Mouse (Mus musculus) midbrain, postnatal 0 days (tissue): ENCODE data around the gene Polr2e. TPM values are rescaled to one million over a fixed set of nuclear protein-coding genes. Genes with fewer than 3 reads are reported as not detected.
A peak's percentile ranks its signal among the peaks of the same experiment; 100 is the strongest.
"Not testable (repeated sequence)": the region's sequence is repeated elsewhere in the genome, so short reads cannot be mapped to it uniquely, and the experiment has no call there.

Experiments used
- ATAC-seq: fragments of 200-750 bp; cut with Nextera tagmentation; 2 replicates; pipeline ENCODE4 v1.8.0; 2017; ENCODE audit warnings: moderate number of reproducible peaks, mild to moderate bottlenecking, moderate TSS enrichment, moderate library complexity; ENCODE audit not compliant: low FRiP score
- DNase-seq: peaks from one replicate; pipeline ENCODE4 v3.0.0-alpha.2; 2015; ENCODE audit warnings: low spot score
- H3K27ac ChIP-seq: fragments of 300-500 bp; sonication (generic); 2 replicates; pipeline ENCODE4 v1.5.1; 2014; ENCODE audit warnings: low read depth, mild to moderate bottlenecking, low read length, mixed read lengths
- H3K27me3 ChIP-seq: fragments of 300-500 bp; sonication (generic); 2 replicates; pipeline ENCODE4 v1.6.1; 2014; ENCODE audit warnings: low read length, control low read depth, mixed read lengths; ENCODE audit not compliant: insufficient read depth
- H3K36me3 ChIP-seq: fragments of 300-500 bp; sonication (generic); 2 replicates; pipeline ENCODE4 v1.6.1; 2014; ENCODE audit warnings: low read length, control low read depth, mixed read lengths; ENCODE audit not compliant: insufficient read depth
- H3K4me1 ChIP-seq: fragments of 300-500 bp; sonication (generic); 2 replicates; pipeline ENCODE4 v1.6.1; 2014; ENCODE audit warnings: mild to moderate bottlenecking, control low read depth, antibody characterized with exemption, low read length, mixed read lengths; ENCODE audit not compliant: insufficient read depth
- H3K4me2 ChIP-seq: fragments of 300-500 bp; sonication (generic); 2 replicates; pipeline ENCODE4 v1.6.1; 2014; ENCODE audit warnings: low read depth, mild to moderate bottlenecking, low read length, mixed read lengths; ENCODE audit not compliant: poor library complexity, severe bottlenecking
- H3K4me3 ChIP-seq: fragments of 300-500 bp; sonication (generic); 2 replicates; pipeline ENCODE4 v1.5.1; 2014; ENCODE audit warnings: low read depth, mild to moderate bottlenecking, low read length, moderate library complexity
- H3K9ac ChIP-seq: fragments of 300-500 bp; sonication (generic); replicated peaks from 2 replicates; pipeline ENCODE4 v1.6.1; 2014; ENCODE audit warnings: mild to moderate bottlenecking, low read length, moderate library complexity, mixed read lengths; ENCODE audit not compliant: poor library complexity, severe bottlenecking
- H3K9me3 ChIP-seq: fragments of 300-500 bp; sonication (generic); 2 replicates; pipeline ENCODE4 v1.6.1; 2016; ENCODE audit warnings: low read length, control low read depth
- CTCF ChIP-seq: IDR thresholded peaks from 2 replicates; pipeline ENCODE4 v1.5.1; 2016; ENCODE audit warnings: antibody characterized with exemption, mild to moderate bottlenecking
- WGBS: fragments of 180-500 bp; shearing (Covaris S2); extraction: QIAGEN DNeasy Blood & Tissue Kit; methylation state at CpG from one replicate; pipeline ENCODE4 v1.1.7; 2014; 5-methylcytosine and 5-hydroxymethylcytosine counted together
- polyA plus RNA-seq: library from polyadenylated mRNA; unstranded; fragments of >200 nt; fragmentation: Nextera tagmentation; extraction: Ambion mirVana; gene quantifications from 2 replicates; pipeline ENCODE4 v1.2.1, GENCODE M21; 2015
- total RNA-seq: library from RNA; depleted of rRNA; stranded (reverse); fragments of >200 nt; gene quantifications from 2 replicates; pipeline ENCODE4 v1.2.3, GENCODE M21; 2014

The Polr2e gene
- total and polyA plus RNA-seq, 2 experiments from 2014 or later = 66.4 to 126 TPM

DNA sequence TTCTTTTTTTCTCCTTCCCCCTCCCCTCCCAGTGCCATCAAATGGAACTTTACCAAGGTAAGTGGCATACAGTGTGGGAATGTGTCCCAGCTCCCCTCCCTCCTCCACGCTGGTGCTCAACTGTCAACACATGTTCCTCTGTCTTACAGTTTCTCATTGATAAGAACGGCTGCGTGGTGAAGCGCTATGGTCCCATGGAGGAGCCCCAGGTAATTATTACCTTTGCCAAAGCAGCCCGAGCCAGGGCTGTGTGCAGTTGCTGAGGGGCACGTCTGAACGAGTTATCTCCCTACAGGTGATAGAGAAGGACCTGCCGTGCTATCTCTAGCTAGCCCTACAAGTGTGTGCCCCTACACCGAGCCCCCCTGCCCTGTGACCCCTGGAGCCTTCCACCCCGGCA is 16.3 kb upstream of the Polr2e start:
- no peaks in the 10 kb centered on the region for H3K27me3 ChIP-seq
- no peak overlapping the region for H3K27ac ChIP-seq
- H3K4me2 ChIP-seq = no peak overlapping the region
- 91% methylated on average over 9 of the region's 10 CpGs for WGBS
- H3K9ac ChIP-seq = no peak overlapping the region
- H3K9me3 ChIP-seq = no peaks in the 10 kb centered on the region
- H3K4me1 ChIP-seq = peaks cover 3% of the 10 kb centered on the region; the same call in 1 of the 2 replicates
- DNase-seq (no peak), ATAC-seq (no peak)
- peaks cover 43% of the 10 kb centered on the region for H3K36me3 ChIP-seq
- H3K4me3 ChIP-seq = no peak overlapping the region
- TF ChIP-seq CTCF = no peak

DNA sequence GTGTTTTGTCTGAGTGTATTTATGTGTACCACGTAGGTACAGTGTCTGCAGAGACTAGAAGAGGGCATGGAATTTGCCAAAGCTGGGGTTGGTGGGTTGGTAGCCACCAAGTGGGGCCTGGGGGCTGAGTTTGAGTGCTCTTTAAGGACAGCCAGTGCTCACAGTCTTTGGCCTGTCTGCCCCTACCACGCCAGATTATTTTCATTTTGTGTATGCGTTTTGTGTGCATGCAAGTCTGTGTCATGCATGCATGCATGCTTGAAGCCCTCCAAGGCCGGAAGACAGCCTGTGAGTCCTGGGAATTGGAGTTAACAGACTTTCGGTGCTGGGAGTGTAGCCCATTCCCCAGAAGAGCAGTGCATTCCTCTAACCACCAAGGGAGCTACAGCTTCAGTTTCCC is 15.8 kb upstream of the Polr2e start:
- Histone ChIP-seq H3K27me3 (no peaks in the 10 kb centered on the region), H3K4me3 (peak overlapping the region; percentile 77; the same call in 1 of the 2 replicates), H3K9me3 (no peaks in the 10 kb centered on the region), H3K9ac (peak overlapping the region; percentile 92; the same call in 1 of the 2 replicates), H3K27ac (no peak overlapping the region), H3K36me3 (peaks cover 41% of the 10 kb centered on the region), H3K4me1 (peaks cover 3% of the 10 kb centered on the region; the same call in 1 of the 2 replicates), H3K4me2 (peak overlapping the region; percentile 74)
- TF ChIP-seq CTCF = no peak
- no peak for DNase-seq
- WGBS = 81% methylated on average over 5 of the region's 5 CpGs
- no peak for ATAC-seq

DNA sequence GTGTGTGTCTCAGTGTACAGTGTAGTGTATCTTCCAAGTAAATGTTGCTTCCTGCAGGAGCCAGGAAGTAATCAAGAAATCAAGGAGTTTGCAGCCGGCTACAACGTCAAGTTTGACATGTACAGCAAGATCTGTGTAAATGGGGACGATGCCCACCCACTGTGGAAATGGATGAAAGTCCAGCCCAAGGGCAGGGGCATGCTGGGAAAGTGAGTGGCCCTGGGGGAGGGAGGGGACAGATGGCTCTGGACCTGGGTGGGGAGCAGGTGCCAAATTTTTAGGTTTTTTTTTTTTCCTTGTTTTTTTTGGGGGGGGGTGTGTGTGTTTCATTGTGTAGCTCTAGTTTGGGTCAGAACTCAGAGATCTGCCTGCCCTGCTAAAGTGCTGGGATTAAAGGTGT is 15.3 kb upstream of the Polr2e start:
- DNase-seq, H3K27ac ChIP-seq, ATAC-seq, H3K9me3 ChIP-seq, H3K4me1 ChIP-seq, H3K27me3 ChIP-seq: not testable (repeated sequence)
- H3K4me2 ChIP-seq = peak overlapping the region; percentile 74
- 0% methylated on average over 3 of the region's 3 CpGs for WGBS
- H3K4me3 ChIP-seq = peak overlapping the region; percentile 77
- H3K9ac ChIP-seq = peak overlapping the region; percentile 92
- peaks cover 36% of the 10 kb centered on the region for H3K36me3 ChIP-seq

DNA sequence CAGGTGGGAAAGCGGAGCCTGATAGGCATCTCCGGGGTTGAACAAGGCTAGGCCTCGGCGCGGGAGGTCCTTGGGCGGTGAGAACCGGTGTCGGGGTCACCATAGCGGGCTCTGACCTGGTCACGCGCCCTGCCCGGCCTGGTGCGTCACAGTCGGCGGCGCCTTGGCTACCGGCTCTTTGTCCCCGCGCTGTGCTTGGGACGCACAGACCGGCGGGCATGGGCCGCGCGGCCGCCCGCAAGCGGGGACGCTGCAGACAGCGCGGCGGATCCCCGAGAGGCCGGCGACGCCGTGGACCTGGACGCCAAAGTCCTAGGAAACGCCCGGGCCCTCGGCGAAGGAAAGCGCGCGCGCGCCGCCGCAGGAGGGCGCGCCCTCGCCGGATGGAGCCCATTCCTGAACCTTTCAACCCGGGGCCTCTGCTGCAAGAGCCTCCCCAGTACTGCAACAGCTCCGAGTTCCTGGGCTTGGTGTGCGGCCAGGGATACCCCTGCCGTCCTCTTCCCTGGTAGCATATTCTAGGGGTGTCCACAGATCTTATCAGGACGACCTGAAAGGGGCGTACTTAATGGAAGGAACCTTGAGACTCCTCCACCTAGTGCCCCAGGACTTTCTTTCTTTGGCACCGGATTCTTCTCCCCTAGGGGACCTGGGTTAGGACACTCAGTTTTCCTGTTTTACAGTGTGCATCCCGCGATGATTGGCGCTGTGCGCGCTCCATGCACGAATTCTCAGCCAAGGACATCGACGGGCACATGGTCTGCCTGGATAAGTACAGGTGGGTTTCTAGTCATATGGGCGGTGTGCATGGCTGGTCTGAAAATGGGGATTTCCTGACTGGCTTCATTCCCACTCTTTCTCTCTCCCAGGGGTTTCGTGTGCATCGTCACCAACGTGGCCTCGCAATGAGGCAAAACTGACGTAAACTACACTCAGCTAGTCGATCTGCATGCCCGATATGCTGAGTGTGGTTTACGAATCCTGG is 14.5 kb upstream of the Polr2e start:
- WGBS = 1% methylated on average over 75 of the region's 77 CpGs
- ATAC-seq = peak; percentile 60
- peak overlapping the region; percentile 74 for H3K4me2 ChIP-seq
- no peaks in the 10 kb centered on the region for H3K27me3 ChIP-seq
- H3K27ac ChIP-seq = peak overlapping the region; percentile 98
- TF ChIP-seq CTCF = 0 out of 2 replicates have a peak, but pooled peaks have one; percentile 20
- H3K4me1 ChIP-seq = peaks cover 3% of the 10 kb centered on the region; the same call in 1 of the 2 replicates
- peak overlapping the region; percentile 92 for H3K9ac ChIP-seq
- H3K36me3 ChIP-seq = peaks cover 29% of the 10 kb centered on the region
- no peaks in the 10 kb centered on the region for H3K9me3 ChIP-seq
- H3K4me3 ChIP-seq = peak overlapping the region; percentile 77
- peak; percentile 54 for DNase-seq

DNA sequence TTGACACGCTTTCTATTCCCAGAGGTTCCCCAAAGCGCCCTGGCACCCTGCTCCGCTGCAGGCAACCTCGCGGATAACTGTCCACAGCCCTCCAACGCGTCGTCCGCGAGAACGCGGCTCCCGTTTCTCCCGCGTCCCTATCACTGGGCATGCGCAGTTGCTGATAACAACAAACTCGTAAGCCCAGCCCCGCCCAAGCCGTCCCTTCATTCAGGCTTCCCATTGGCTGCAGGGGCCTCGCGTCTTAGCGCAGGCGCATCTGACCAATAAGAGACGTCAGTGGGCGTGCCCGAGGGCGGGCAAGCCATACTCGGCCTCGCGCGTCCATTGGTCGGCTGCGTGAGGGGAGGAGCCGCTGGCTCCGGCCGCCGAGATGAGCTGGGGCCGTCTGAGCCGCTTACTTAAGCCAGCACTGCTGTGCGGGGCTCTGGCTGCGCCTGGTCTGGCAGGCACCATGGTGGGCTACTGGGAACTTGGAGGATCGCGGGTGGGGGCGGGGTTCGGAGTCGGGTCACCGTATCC is 13.7 kb upstream of the Polr2e start:
- no peaks in the 10 kb centered on the region for H3K27me3 ChIP-seq
- no peak for TF ChIP-seq CTCF
- H3K27ac ChIP-seq = peak overlapping the region; percentile 98
- peaks cover 3% of the 10 kb centered on the region; the same call in 1 of the 2 replicates for H3K4me1 ChIP-seq
- H3K36me3 ChIP-seq = peaks cover 25% of the 10 kb centered on the region
- H3K4me2 ChIP-seq = peak overlapping the region; percentile 74
- under 1% methylated on average over 46 of the region's 47 CpGs for WGBS
- peak overlapping the region; percentile 92 for H3K9ac ChIP-seq
- peak; percentile 96 for ATAC-seq
- no peaks in the 10 kb centered on the region for H3K9me3 ChIP-seq
- H3K4me3 ChIP-seq = peak overlapping the region; percentile 77
- peak; percentile 100 for DNase-seq

DNA sequence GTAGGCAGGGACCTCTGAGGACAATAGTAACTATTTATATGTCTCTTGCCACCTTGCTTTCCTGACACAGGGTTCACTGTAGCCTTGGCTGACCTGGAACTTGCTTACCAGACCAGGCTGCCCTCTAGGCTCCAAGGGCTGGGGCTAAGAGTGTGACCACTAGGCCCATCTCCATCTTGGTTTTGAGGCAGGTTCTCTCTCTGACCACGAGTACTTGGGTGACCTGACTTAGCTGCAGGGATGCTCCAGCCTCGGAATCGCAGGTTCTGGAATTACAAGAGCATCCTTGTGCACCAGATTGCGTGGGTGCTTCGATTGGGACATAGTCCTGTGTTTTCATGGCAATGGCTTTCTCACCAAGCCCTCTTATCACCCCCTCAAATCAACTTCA is 12.8 kb upstream of the Polr2e start:
- TF ChIP-seq CTCF = no peak
- ATAC-seq (no peak), DNase-seq (no peak)
- H3K4me3 ChIP-seq = no peak overlapping the region
- peaks cover 3% of the 10 kb centered on the region; the same call in 1 of the 2 replicates for H3K4me1 ChIP-seq
- WGBS = 88% methylated on average over 5 of the region's 5 CpGs
- H3K36me3 ChIP-seq = peaks cover 15% of the 10 kb centered on the region
- no peak overlapping the region for H3K27ac ChIP-seq
- H3K9me3 ChIP-seq = no peaks in the 10 kb centered on the region
- H3K27me3 ChIP-seq = no peaks in the 10 kb centered on the region
- H3K4me2 ChIP-seq = no peak overlapping the region; the same call in 1 of the 2 replicates
- H3K9ac ChIP-seq = no peak overlapping the region
